Mouse (Mus musculus): Measurements from ENCODE around the gene Gm10721.
"Not testable (repeated sequence)": the region's sequence is repeated elsewhere in the genome, so short reads cannot be mapped to it uniquely, and the experiment has no call there.

The Gm10721 gene

DNA sequence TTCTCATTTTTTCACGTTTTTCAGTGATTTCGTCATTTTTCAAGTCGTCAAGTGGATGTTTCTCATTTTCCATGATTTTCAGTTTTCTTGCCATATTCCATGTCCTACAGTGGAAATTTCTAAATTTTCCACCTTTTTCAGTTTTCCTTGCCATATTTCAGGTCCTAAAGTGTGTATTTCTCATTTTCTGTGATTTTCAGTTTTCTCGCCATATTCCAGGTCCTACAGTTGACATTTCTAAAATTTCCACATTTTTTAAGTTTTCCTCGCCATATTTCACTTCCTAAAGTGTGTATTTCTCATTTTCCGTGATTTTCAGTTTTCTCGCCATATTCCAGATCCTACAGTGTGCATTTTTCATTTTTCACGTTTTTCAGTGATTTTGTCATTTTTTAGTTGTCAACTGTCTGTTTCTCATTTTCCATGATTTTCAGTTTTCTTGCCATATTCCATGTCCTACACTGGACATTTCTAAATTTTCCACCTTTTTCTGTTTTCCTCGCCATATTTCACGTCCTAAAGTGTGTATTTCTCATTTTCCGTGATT is at the start of gene Gm10721:
Gene Gm10721, plus strand, starts transcription at position 408 of the 547 bp plus-strand sequence.
- DNase-seq: not testable (repeated sequence)

DNA sequence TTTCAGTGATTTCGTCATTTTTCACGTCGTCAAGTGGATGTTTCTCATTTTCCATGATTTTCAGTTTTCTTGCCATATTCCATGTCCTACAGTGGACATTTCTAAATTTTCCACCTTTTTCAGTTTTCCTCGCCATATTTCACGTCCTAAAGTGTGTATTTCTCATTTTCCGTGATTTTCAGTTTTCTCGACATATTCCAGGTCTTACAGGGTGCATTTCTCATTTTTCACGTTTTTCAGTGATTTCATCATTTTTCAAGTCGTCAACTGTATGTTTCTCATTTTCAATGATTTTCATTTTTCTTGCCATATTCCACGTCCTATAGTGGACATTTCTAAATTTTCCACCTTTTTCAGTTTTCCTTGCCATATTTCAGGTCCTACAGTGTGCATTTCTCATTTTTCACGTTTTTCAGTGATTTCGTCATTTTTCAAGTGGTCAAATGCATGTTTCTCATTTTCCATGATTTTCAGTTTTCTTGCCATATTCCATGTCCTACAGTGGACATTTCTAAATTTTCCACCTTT is 12.4 kb upstream of the Gm10721 start, which contains the start of gene Gm10722:
Gene Gm10722, plus strand, starts transcription at position 478 of the 528 bp plus-strand sequence.
- peak; percentile 4 for DNase-seq

DNA sequence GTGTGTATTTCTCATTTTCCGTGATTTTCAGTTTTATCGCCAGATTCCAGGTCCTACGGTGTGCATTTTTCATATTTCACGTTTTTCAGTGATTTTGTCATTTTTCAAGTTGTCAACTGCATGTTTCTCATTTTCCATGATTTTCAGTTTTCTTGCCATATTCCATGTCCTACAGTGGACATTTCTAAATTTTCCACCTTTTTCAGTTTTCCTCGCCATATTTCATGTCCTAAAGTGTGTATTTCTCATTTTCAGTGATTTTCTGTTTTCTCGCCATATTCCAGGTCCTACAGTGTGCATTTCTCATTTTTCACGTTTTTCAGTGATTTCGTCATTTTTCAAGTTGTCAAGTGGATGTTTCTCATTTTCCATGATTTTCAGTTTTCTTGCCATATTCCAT is 11.9 kb upstream of the Gm10721 start:
- DNase-seq: not testable (repeated sequence)

DNA sequence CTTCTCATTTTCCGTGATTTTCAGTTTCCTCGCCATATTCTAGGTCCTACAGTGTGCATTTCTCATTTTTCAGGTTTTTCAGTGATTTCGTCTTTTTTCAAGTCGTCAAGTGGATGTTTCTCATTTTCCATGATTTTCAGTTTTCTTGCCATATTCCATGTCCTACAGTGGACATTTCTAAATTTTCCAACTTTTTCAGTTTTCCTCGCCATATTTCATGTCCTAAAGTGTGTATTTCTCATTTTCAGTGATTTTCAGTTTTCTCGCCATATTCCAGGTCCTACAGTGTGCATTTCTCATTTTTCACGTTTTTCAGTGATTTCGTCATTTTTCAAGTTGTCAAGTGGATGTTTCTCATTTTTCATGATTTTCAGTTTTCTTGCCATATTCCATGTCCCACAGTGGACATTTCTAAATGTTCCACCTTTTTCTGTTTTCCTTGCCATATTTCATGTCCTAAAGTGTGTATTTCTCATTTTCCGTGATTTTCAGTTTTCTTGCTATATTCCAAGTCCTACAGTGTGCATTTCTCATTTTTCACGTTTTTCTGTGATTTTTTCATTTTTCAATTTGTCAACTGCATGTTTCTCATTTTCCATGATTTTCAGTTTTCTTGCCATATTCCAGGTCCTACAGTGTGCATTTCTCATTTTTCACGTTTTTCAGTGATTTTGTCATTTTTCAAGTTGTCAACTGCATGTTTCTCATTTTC is 10.8 kb upstream of the Gm10721 start:
- peak; percentile 85 for DNase-seq

DNA sequence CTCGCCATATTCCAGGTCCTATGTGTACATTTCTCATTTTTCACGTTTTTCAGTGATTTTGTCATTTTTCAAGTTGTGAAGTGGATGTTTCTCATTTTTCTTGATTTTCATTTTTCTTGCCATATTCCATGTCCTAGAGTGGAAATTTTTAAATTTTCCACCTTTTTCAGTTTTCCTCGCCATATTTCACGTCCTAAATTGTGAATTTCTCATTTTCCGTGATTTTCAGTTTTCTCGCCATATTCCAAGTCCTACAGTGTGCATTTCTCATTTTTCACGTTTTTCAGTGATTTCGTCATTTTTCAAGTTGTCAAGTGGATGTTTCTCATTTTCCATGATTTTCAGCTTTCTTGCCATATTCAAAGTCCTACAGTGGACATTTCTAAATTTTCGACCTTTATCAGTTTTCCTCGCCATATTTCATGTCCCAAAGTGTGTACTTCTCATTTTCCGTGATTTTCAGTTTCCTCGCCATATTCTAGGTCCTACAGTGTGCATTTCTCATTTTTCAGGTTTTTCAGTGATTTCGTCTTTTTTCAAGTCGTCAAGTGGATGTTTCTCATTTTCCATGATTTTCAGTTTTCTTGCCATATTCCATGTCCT is 10.0 kb upstream of the Gm10721 start, which contains the start of gene Gm11168:
Gene Gm11168, plus strand, starts transcription at position 553 of the 603 bp plus-strand sequence.
- not testable (repeated sequence) for DNase-seq

DNA sequence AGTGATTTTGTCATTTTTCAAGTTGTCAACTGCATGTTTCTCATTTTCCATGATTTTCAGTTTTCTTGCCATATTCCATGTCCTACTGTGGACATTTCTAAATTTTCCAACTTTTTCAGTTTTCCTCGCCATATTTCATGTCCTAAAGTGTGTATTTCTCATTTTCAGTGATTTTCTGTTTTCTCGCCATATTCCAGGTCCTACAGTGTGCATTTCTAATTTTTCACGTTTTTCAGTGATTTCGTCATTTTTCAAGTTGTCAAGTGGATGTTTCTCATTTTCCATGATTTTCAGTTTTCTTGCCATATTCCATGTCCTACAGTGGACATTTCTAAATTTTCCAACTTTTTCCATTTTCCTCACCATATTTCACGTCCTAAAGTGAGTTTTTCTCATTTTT is 6.8 kb upstream of the Gm10721 start:
- DNase-seq: not testable (repeated sequence)

DNA sequence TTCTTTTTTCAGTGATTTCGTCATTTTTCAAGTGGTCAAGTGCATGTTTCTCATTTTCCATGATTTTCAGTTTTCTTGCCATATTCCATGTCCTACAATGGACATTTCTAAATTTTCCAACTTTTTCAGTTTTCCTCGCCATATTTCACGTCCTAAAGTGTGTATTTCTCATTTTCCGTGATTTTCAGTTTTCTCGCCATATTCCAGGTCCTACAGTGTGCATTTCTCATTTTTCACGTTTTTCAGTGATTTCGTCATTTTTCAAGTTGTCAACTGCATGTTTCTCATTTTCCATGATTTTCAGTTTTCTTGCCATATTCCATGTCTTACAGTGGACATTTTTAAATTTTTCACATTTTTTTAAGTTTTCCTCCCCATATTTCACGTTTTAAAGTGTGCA is 6.3 kb upstream of the Gm10721 start:
- peak; percentile 83 for DNase-seq

DNA sequence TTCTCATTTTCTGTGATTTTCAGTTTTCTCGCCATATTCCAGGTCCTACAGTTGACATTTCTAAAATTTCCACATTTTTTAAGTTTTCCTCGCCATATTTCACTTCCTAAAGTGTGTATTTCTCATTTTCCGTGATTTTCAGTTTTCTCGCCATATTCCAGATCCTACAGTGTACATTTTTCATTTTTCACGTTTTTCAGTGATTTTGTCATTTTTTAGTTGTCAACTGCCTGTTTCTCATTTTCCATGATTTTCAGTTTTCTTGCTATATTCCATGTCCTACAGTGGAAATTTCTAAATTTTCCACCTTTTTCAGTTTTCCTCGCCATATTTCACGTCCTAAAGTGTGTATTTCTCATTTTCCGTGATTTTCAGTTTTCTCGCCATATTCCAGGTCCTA is 5.7 kb upstream of the Gm10721 start:
- not testable (repeated sequence) for DNase-seq

DNA sequence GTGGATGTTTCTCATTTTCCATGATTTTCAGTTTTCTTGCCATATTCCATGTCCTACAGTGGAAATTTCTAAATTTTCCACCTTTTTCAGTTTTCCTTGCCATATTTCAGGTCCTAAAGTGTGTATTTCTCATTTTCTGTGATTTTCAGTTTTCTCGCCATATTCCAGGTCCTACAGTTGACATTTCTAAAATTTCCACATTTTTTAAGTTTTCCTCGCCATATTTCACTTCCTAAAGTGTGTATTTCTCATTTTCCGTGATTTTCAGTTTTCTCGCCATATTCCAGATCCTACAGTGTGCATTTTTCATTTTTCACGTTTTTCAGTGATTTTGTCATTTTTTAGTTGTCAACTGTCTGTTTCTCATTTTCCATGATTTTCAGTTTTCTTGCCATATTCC is 3.6 kb upstream of the Gm10721 start:
- not testable (repeated sequence) for DNase-seq

DNA sequence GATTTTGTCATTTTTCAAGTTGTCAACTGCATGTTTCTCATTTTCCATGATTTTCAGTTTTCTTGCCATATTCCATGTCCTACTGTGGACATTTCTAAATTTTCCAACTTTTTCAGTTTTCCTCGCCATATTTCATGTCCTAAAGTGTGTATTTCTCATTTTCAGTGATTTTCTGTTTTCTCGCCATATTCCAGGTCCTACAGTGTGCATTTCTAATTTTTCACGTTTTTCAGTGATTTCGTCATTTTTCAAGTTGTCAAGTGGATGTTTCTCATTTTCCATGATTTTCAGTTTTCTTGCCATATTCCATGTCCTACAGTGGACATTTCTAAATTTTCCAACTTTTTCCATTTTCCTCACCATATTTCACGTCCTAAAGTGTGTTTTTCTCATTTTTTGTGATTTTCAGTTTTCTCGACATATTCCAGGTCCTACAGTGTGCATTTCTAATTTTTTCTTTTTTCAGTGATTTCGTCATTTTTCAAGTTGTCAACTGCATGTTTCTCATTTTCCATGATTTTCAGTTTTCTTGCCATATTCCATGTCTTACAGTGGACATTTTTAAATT is 802 bp upstream of the Gm10721 start:
- not testable (repeated sequence) for DNase-seq

DNA sequence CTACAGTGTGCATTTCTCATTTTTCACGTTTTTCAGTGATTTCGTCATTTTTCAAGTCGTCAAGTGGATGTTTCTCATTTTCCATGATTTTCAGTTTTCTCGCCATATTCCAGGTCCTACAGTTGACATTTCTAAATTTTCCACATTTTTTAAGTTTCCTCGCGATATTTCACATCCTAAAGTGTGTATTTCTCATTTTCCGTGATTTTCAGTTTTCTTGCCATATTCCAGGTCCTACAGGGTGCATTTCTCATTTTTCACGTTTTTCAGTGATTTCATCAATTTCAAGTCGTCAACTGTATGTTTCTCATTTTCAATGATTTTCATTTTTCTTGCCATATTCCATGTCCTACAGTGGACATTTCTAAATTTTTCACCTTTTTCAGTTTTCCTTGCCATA is 2.4 kb downstream of the Gm10721 start, which contains the start of gene Gm10720:
Gene Gm10720, plus strand, starts transcription at position 301 of the 400 bp plus-strand sequence.
- DNase-seq: not testable (repeated sequence)

DNA sequence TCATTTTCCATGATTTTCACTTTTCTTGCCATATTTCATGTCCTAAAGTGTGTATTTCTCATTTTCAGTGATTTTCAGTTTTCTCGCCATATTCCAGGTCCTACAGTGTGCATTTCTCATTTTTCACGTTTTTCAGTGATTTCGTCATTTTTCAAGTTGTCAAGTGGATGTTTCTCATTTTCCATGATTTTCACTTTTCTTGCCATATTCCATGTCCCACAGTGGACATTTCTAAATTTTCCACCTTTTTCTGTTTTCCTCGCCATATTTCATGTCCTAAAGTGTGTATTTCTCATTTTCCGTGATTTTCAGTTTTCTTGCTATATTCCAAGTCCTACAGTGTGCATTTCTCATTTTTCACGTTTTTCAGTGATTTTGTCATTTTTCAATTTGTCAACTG is 3.0 kb downstream of the Gm10721 start:
- not testable (repeated sequence) for DNase-seq

DNA sequence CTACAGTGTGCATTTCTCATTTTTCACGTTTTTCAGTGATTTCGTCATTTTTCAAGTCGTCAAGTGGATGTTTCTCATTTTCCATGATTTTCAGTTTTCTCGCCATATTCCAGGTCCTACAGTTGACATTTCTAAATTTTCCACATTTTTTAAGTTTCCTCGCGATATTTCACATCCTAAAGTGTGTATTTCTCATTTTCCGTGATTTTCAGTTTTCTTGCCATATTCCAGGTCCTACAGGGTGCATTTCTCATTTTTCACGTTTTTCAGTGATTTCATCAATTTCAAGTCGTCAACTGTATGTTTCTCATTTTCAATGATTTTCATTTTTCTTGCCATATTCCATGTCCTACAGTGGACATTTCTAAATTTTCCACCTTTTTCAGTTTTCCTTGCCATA is 4.2 kb downstream of the Gm10721 start, which contains the start of gene Gm10719:
Gene Gm10719, plus strand, starts transcription at position 301 of the 400 bp plus-strand sequence.
- not testable (repeated sequence) for DNase-seq

DNA sequence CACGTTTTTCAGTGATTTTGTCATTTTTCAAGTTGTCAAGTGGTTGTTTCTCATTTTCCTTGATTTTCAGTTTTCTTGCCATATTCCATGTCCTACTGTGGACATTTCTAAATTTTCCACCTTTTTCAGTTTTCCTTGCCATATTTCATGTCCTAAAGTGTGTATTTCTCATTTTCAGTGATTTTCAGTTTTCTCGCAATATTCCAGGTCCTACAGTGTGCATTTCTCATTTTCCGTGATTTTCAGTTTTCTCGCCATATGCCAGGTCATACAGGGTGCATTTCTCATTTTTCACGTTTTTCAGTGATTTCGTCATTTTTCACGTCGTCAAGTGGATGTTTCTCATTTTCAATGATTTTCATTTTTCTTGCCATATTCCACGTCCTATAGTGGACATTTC is 6.0 kb downstream of the Gm10721 start:
- DNase-seq: not testable (repeated sequence)

DNA sequence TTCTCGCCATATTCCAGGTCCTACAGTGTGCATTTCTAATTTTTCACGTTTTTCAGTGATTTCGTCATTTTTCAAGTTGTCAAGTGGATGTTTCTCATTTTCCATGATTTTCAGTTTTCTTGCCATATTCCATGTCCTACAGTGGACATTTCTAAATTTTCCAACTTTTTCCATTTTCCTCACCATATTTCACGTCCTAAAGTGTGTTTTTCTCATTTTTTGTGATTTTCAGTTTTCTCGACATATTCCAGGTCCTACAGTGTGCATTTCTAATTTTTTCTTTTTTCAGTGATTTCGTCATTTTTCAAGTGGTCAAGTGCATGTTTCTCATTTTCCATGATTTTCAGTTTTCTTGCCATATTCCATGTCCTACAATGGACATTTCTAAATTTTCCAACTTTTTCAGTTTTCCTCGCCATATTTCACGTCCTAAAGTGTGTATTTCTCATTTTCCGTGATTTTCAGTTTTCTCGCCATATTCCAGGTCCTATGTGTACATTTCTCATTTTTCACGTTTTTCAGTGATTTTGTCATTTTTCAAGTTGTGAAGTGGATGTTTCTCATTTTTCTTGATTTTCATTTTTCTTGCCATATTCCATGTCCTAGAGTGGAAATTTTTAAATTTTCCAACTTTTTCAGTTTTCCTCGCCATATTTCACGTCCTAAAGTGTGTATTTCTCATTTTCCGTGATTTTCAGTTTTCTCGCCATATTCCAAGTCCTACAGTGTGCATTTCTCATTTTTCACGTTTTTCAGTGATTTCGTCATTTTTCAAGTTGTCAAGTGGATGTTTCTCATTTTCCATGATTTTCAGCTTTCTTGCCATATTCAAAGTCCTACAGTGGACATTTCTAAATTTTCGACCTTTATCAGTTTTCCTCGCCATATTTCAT is 7.1 kb downstream of the Gm10721 start:
- peak; percentile 6 for DNase-seq

DNA sequence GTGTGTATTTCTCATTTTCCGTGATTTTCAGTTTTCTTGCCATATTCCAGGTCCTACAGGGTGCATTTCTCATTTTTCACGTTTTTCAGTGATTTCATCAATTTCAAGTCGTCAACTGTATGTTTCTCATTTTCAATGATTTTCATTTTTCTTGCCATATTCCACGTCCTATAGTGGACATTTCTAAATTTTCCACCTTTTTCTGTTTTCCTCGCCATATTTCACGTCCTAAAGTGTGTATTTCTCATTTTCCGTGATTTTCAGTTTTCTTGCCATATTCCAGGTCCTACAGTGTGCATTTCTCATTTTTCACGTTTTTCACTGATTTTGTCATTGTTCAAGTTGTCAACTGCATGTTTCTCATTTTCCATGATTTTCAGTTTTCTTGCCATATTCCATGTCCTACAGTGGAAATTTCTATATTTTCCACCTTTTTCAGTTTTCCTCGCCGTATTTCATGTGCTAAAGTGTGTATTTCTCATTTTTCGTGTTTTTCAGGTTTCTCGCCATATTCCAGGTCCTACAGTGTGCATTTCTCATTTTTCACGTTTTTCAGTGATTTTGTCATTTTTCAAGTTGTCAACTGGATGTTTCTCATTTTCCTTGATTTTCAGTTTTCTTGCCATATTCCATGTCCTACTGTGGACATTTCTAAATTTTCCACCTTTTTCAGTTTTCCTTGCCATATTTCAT is 9.5 kb downstream of the Gm10721 start:
- peak; percentile 23 for DNase-seq

DNA sequence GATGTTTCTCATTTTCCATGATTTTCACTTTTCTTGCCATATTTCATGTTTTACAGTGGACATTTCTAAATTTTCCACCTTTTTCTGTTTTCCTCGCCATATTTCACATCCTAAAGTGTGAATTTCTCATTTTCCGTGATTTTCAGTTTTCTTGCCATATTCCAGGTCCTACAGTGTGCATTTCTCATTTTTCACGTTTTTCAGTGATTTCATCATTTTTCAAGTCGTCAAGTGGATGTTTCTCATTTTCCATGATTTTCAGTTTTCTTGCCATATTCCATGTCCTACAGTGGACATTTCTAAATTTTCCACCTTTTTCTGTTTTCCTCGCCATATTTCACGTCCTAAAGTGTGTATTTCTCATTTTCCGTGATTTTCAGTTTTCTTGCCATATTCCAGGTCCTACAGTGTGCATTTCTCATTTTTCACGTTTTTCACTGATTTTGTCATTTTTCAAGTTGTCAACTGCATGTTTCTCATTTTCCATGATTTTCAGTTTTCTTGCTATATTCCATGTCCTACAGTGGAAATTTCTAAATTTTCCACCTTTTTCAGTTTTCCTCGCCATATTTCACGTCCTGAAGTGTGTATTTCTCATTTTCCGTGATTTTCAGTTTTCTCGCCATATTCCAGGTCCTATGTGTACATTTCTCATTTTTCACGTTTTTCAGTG is 10.5 kb downstream of the Gm10721 start, which contains the start of gene Gm10718:
Gene Gm10718, plus strand, starts transcription at position 236 of the 673 bp plus-strand sequence.
- DNase-seq: not testable (repeated sequence)

DNA sequence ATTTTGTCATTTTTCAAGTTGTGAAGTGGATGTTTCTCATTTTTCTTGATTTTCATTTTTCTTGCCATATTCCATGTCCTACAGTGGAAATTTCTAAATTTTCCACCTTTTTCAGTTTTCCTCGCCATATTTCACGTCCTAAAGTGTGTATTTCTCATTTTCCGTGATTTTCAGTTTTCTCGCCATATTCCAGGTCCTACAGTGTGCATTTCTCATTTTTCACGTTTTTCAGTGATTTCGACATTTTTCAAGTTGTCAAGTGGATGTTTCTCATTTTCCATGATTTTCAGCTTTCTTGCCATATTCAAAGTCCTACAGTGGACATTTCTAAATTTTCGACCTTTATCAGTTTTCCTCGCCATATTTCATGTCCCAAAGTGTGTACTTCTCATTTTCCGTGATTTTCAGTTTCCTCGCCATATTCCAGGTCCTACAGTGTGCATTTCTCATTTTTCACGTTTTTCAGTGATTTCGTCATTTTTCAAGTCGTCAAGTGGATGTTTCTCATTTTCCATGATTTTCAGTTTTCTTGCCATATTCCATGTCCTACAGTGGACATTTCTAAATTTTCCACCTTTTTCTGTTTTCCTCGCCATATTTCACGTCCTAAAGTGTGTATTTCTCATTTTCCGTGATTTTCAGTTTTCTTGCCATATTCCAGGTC is 11.2 kb downstream of the Gm10721 start:
- DNase-seq: peak; percentile 58

DNA sequence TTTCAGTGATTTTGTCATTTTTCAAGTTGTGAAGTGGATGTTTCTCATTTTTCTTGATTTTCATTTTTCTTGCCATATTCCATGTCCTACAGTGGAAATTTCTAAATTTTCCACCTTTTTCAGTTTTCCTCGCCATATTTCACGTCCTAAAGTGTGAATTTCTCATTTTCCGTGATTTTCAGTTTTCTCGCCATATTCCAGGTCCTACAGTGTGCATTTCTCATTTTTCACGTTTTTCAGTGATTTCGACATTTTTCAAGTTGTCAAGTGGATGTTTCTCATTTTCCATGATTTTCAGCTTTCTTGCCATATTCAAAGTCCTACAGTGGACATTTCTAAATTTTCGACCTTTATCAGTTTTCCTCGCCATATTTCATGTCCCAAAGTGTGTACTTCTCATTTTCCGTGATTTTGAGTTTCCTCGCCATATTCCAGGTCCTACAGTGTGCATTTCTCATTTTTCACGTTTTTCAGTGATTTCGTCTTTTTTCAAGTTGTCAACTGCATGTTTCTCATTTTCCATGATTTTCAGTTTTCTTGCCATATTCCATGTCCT is 12.1 kb downstream of the Gm10721 start, which contains the start of gene Gm10717:
Gene Gm10717, plus strand, starts transcription at position 506 of the 556 bp plus-strand sequence.
- DNase-seq: peak; percentile 5

DNA sequence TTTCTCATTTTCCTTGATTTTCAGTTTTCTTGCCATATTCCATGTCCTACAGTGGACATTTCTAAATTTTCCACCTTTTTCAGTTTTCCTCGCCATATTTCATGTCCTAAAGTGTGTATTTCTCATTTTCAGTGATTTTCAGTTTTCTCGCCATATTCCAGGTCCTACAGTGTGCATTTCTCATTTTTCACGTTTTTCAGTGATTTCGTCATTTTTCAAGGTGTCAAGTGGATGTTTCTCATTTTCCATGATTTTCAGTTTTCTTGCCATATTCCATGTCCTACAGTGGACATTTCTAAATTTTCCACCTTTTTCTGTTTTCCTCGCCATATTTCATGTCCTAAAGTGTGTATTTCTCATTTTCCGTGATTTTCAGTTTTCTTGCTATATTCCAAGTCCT is 12.7 kb downstream of the Gm10721 start:
- DNase-seq: peak; percentile 47

Data from right cerebral cortex, postnatal 25 days (tissue).